Mouse (Mus musculus): ENCODE measurements around the gene Wrap73. TPM values are rescaled to one million over a fixed set of nuclear protein-coding genes. Genes with fewer than 3 reads are reported as not detected.

Wrap73 gene
- 41.9 and 43.2 TPM in 2 replicates for polyA plus RNA-seq (2015; fragmentation: Nextera tagmentation; extraction: Ambion mirVana)

GRCm38 (mm10) chr4:154142211-154143040 is at the start of gene Wrap73:
TSS of gene Wrap73 (plus strand) at chr4:154142372.
- peaks cover 40% of the 10 kb centered on the region for H3K4me1 ChIP-seq
- peaks cover 34% of the 10 kb centered on the region for H3K27me3 ChIP-seq (replicated peaks)
- 3% methylated on average over 48 of the region's 49 CpGs for WGBS
- peak within 1 kb of the TSS; percentile 81 for H3K27ac ChIP-seq (replicated peaks)
- peak; percentile 94 for ATAC-seq (ENCODE audit: low FRiP score)
- peak within 1 kb of the TSS; percentile 94 for H3K4me2 ChIP-seq
- H3K4me3 ChIP-seq (replicated peaks) = peak within 1 kb of the TSS; percentile 87
- H3K9me3 ChIP-seq (replicated peaks) = no peaks in the 10 kb centered on the region
- peaks cover 12% of the 10 kb centered on the region for H3K36me3 ChIP-seq
- peak within 1 kb of the TSS; percentile 75 for H3K9ac ChIP-seq (replicated peaks)

GRCm38 (mm10) chr4:154093210-154093609 is 49.0 kb upstream of the Wrap73 start:
- ATAC-seq (ENCODE audit: low FRiP score) = no peak
- no peaks in the 10 kb centered on the region for H3K36me3 ChIP-seq
- H3K4me2 ChIP-seq = no peak overlapping the region
- no peaks in the 10 kb centered on the region for H3K9me3 ChIP-seq (replicated peaks)
- no peak overlapping the region for H3K27ac ChIP-seq (replicated peaks)
- H3K4me3 ChIP-seq (replicated peaks) = no peak overlapping the region
- peaks cover 25% of the 10 kb centered on the region for H3K27me3 ChIP-seq (replicated peaks)
- 24% methylated on average over 9 of the region's 9 CpGs for WGBS
- no peaks in the 10 kb centered on the region for H3K4me1 ChIP-seq
- no peak overlapping the region for H3K9ac ChIP-seq (replicated peaks)

- WGBS = 20% methylated on average over 6 of the region's 6 CpGs
- Histone ChIP-seq H3K27ac (replicated peaks) (no peak overlapping the region), H3K9me3 (replicated peaks) (no peaks in the 10 kb centered on the region), H3K4me2 (no peak overlapping the region), H3K36me3 (no peaks in the 10 kb centered on the region), H3K9ac (replicated peaks) (no peak overlapping the region), H3K4me3 (replicated peaks) (no peak overlapping the region), H3K4me1 (no peaks in the 10 kb centered on the region), H3K27me3 (replicated peaks) (peaks cover 31% of the 10 kb centered on the region)
- ATAC-seq (ENCODE audit: low FRiP score) = no peak
These were observed 46.1 kb upstream of the Wrap73 start for GRCm38 (mm10) chr4:154096111-154096510.

GRCm38 (mm10) chr4:154099361-154099760 is 42.8 kb upstream of the Wrap73 start:
- Histone ChIP-seq H3K9ac (replicated peaks) (no peak overlapping the region), H3K4me1 (no peaks in the 10 kb centered on the region), H3K9me3 (replicated peaks) (no peaks in the 10 kb centered on the region), H3K27ac (replicated peaks) (no peak overlapping the region), H3K36me3 (no peaks in the 10 kb centered on the region), H3K4me3 (replicated peaks) (no peak overlapping the region), H3K27me3 (replicated peaks) (peaks cover 32% of the 10 kb centered on the region), H3K4me2 (no peak overlapping the region)
- WGBS = 49% methylated on average over 7 of the region's 7 CpGs
- ATAC-seq (ENCODE audit: low FRiP score) = no peak

DNA sequence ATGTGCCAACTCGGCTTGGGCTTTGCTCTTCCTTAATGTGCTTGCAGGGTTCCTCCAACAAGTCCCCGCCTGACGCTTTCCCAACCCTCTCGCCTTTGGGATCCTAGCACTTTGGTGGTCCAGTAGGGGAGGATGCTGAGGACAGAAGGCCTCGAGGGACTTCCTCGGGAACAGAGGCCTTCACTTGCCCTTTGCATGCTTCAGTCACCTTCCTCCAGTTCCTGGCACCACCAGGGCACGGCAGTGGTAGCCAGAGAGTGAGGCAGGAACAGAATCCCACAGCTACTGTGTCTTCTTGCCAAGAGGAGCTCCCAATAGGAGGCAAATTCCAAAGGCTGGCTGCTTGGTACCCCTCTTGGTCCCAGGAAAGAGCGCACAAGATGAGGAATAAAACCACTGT is 38.8 kb upstream of the Wrap73 start:
- H3K4me2 ChIP-seq = no peak overlapping the region
- 79% methylated on average over 8 of the region's 8 CpGs for WGBS
- peaks cover 5% of the 10 kb centered on the region for H3K4me1 ChIP-seq
- no peak overlapping the region for H3K4me3 ChIP-seq (replicated peaks)
- H3K27me3 ChIP-seq (replicated peaks) = peaks cover 30% of the 10 kb centered on the region
- no peak overlapping the region for H3K9ac ChIP-seq (replicated peaks)
- no peak for ATAC-seq (ENCODE audit: low FRiP score)
- H3K27ac ChIP-seq (replicated peaks) = no peak overlapping the region
- H3K9me3 ChIP-seq (replicated peaks) = no peaks in the 10 kb centered on the region
- no peaks in the 10 kb centered on the region for H3K36me3 ChIP-seq

DNA sequence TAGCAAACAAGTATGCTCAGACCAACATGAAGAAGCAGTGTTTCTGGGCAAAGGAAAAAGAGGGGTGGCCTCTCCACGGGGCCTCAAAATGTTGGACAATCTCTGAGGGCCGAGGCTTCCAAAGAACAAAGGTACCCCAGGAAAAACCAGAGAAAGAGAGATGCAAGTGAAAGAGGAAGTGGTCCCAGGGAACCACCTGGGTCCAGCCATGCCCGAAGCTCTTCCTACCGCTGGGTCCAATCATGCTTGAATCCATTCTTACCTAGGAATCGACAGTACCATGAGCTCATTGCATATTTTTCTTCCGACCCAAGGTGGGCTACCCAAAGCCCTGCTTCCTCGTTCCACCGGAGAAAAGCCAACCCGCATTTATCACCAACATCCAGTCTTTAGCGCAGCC is 38.3 kb upstream of the Wrap73 start:
- H3K9me3 ChIP-seq (replicated peaks) = no peaks in the 10 kb centered on the region
- 91% methylated on average over 10 of the region's 10 CpGs for WGBS
- H3K4me2 ChIP-seq = no peak overlapping the region
- no peaks in the 10 kb centered on the region for H3K36me3 ChIP-seq
- H3K4me3 ChIP-seq (replicated peaks) = no peak overlapping the region
- peaks cover 5% of the 10 kb centered on the region for H3K4me1 ChIP-seq
- no peak overlapping the region for H3K9ac ChIP-seq (replicated peaks)
- no peak overlapping the region for H3K27ac ChIP-seq (replicated peaks)
- ATAC-seq (ENCODE audit: low FRiP score) = no peak
- peaks cover 30% of the 10 kb centered on the region for H3K27me3 ChIP-seq (replicated peaks)

DNA sequence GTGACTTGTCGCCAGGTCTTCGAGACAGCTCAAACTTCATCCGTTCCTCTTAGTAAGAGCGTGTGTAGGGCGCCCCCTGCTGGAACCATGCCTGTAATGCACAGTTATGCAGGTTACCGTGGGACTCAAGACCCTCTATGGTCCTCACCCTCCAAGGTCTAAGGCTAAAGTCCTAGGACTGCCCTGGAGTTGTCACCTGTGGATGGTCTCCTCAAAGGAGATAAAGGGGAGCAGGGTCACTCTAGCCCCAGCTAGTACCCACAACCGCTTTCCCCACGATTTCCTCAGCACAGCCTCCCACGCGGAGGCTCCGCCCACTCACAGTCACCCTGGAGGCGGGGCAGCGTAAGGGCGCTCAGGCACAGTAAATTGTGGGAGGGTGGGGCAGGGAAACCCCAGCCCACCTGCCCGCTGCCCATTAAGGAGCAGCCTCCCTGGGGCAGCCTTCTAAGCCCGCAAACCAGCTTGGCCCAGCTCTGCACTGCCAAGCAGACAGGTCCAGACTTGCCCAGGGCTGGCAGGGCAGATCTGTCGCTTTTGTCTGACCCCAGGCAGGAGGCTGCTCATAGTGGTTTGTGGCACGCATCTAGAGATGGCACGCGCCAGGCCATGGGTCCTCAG is 36.7 kb upstream of the Wrap73 start:
- Histone ChIP-seq H3K4me1 (peaks cover 5% of the 10 kb centered on the region), H3K27ac (replicated peaks) (no peak overlapping the region), H3K36me3 (no peaks in the 10 kb centered on the region), H3K9ac (replicated peaks) (no peak overlapping the region), H3K4me3 (replicated peaks) (peak overlapping the region; percentile 25), H3K9me3 (replicated peaks) (no peaks in the 10 kb centered on the region), H3K27me3 (replicated peaks) (peaks cover 24% of the 10 kb centered on the region), H3K4me2 (peak overlapping the region; percentile 53)
- WGBS = 26% methylated on average over 19 of the region's 20 CpGs
- no peak for ATAC-seq (ENCODE audit: low FRiP score)

GRCm38 (mm10) chr4:154106497-154107061 is 35.6 kb upstream of the Wrap73 start:
- WGBS = 85% methylated on average over 13 of the region's 13 CpGs
- Histone ChIP-seq H3K9me3 (replicated peaks) (no peaks in the 10 kb centered on the region), H3K4me3 (replicated peaks) (no peak overlapping the region), H3K36me3 (no peaks in the 10 kb centered on the region), H3K27ac (replicated peaks) (no peak overlapping the region), H3K4me1 (peaks cover 5% of the 10 kb centered on the region), H3K4me2 (no peak overlapping the region), H3K27me3 (replicated peaks) (peaks cover 24% of the 10 kb centered on the region), H3K9ac (replicated peaks) (no peak overlapping the region)
- ATAC-seq (ENCODE audit: low FRiP score) = no peak

- 49% methylated on average over 18 of the region's 18 CpGs for WGBS
- Histone ChIP-seq H3K4me1 (peaks cover 5% of the 10 kb centered on the region), H3K9me3 (replicated peaks) (no peaks in the 10 kb centered on the region), H3K9ac (replicated peaks) (no peak overlapping the region), H3K4me3 (replicated peaks) (no peak overlapping the region), H3K36me3 (no peaks in the 10 kb centered on the region), H3K27me3 (replicated peaks) (peaks cover 9% of the 10 kb centered on the region; the same call in 1 of the 2 replicates), H3K4me2 (no peak overlapping the region), H3K27ac (replicated peaks) (no peak overlapping the region)
- ATAC-seq (ENCODE audit: low FRiP score) = no peak; the same call in 1 of the 2 replicates
These were observed 32.8 kb upstream of the Wrap73 start for GRCm38 (mm10) chr4:154109216-154109849.

GRCm38 (mm10) chr4:154109850-154110243 is 32.3 kb upstream of the Wrap73 start:
- ATAC-seq (ENCODE audit: low FRiP score) = no peak
- no peak overlapping the region for H3K4me3 ChIP-seq (replicated peaks)
- no peaks in the 10 kb centered on the region for H3K9me3 ChIP-seq (replicated peaks)
- peaks cover 8% of the 10 kb centered on the region; the same call in 1 of the 2 replicates for H3K27me3 ChIP-seq (replicated peaks)
- no peak overlapping the region for H3K27ac ChIP-seq (replicated peaks)
- H3K36me3 ChIP-seq = no peaks in the 10 kb centered on the region
- 78% methylated on average over 11 of the region's 11 CpGs for WGBS
- peaks cover 5% of the 10 kb centered on the region for H3K4me1 ChIP-seq
- no peak overlapping the region for H3K4me2 ChIP-seq
- H3K9ac ChIP-seq (replicated peaks) = no peak overlapping the region

- ATAC-seq (ENCODE audit: low FRiP score) = no peak
- 0 out of 2 replicates have a peak, but pooled peaks cover 3% of the 10 kb centered on the region for H3K27me3 ChIP-seq (replicated peaks)
- no peak overlapping the region for H3K27ac ChIP-seq (replicated peaks)
- no peaks in the 10 kb centered on the region for H3K36me3 ChIP-seq
- no peak overlapping the region for H3K4me2 ChIP-seq
- H3K4me1 ChIP-seq = no peaks in the 10 kb centered on the region
- H3K9ac ChIP-seq (replicated peaks) = no peak overlapping the region
- no peaks in the 10 kb centered on the region for H3K9me3 ChIP-seq (replicated peaks)
- H3K4me3 ChIP-seq (replicated peaks) = no peak overlapping the region
- WGBS = 50% methylated on average over 7 of the region's 7 CpGs
These were observed 25.8 kb upstream of the Wrap73 start for GRCm38 (mm10) chr4:154116421-154116820.

Measured in neural tube, embryonic 15.5 days (tissue).